Mouse (Mus musculus) fibroblast of lung, adult 2 months (primary cell): ENCODE results near the gene Med13l.
A peak's percentile ranks its signal among the peaks of the same experiment; 100 is the strongest.

Source experiments
- DNase-seq: peaks from one replicate; pipeline ENCODE4 v3.0.0-alpha.2; 2011; ENCODE audit warnings: low read depth

The Med13l gene

GRCm38 (mm10) chr5:118556387-118556937, 4.0 kb upstream of the Med13l start:
- DNase-seq: no peak

GRCm38 (mm10) chr5:118558841-118559240, 1.6 kb upstream of the Med13l start:
- no peak for DNase-seq

- no peak for DNase-seq
Measured at GRCm38 (mm10) chr5:118559584-118560384, 695 bp upstream of the Med13l start.

GRCm38 (mm10) chr5:118561086-118561987, 858 bp downstream of the Med13l start:
- DNase-seq: no peak

- no peak for DNase-seq
Measured at GRCm38 (mm10) chr5:118562206-118562605, 1.7 kb downstream of the Med13l start.

- peak; percentile 36 for DNase-seq
Measured at GRCm38 (mm10) chr5:118563590-118563989, 3.1 kb downstream of the Med13l start.

GRCm38 (mm10) chr5:118567395-118567794, 6.9 kb downstream of the Med13l start:
- no peak for DNase-seq

- DNase-seq: no peak
Measured at GRCm38 (mm10) chr5:118569017-118569416, 8.5 kb downstream of the Med13l start.

GRCm38 (mm10) chr5:118569606-118570580, 9.4 kb downstream of the Med13l start:
- DNase-seq: no peak

GRCm38 (mm10) chr5:118571504-118571903, 11.0 kb downstream of the Med13l start:
- DNase-seq: no peak

- no peak for DNase-seq
Measured at GRCm38 (mm10) chr5:118574236-118574635, 13.8 kb downstream of the Med13l start.

GRCm38 (mm10) chr5:118574997-118575396, 14.5 kb downstream of the Med13l start:
- DNase-seq: no peak

- no peak for DNase-seq
Measured at GRCm38 (mm10) chr5:118575909-118576308, 15.4 kb downstream of the Med13l start.

- DNase-seq: no peak
Measured at GRCm38 (mm10) chr5:118576731-118577130, 16.3 kb downstream of the Med13l start.

GRCm38 (mm10) chr5:118585355-118585754, 24.9 kb downstream of the Med13l start:
- no peak for DNase-seq

- no peak for DNase-seq
Measured at GRCm38 (mm10) chr5:118586560-118586959, 26.1 kb downstream of the Med13l start.

GRCm38 (mm10) chr5:118588381-118588925, 28.0 kb downstream of the Med13l start:
- DNase-seq: no peak

GRCm38 (mm10) chr5:118589186-118589892, 28.9 kb downstream of the Med13l start:
- no peak for DNase-seq

- DNase-seq: no peak
Measured at GRCm38 (mm10) chr5:118590868-118591267, 30.4 kb downstream of the Med13l start.

- DNase-seq: peak; percentile 49
Measured at GRCm38 (mm10) chr5:118591826-118592499, 31.5 kb downstream of the Med13l start.
